Mouse (Mus musculus) frontal cortex, postnatal 14 days (tissue): ENCODE measurements at regions not wholly inside any gene's neighbourhood (a gene's known extent, or its start where the extent isn't known, plus 50 kb on each side); places are given as distances from the start of the nearest gene placed in this dataset.

Experiments
- DNase-seq, 2 experiments: peaks; one replicate each; pipeline ENCODE4 v3.0.0; 2022; ENCODE audit warnings: low spot score in 2 of 2

DNA sequence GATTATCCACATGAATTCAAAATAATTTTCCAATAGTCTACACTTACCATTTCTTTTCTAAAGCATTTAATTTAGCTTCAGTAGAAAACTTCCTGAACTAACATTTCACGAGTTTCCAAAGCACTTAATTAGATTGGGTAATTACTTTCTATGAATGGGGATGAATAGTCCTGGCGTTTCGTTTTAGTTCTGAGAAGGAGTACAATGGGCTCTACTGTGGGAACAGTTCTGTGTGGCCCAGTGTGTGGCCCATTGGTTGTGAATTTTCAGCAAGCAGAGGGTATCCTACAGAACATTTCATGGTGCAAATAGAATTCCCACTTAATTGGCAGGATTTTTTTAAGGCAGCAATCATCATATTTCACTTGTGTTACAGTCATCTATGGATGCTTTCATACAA lies 95.5 kb downstream of the 1700017N19Rik start:
- no peak for DNase-seq

- DNase-seq, result no peak
Measured at GRCm38 (mm10) chr10:100695944-100696343, 105.7 kb downstream of the 1700017N19Rik start.

- DNase-seq, result no peak
Measured at GRCm38 (mm10) chr10:100699206-100699605, 108.9 kb downstream of the 1700017N19Rik start.

DNA sequence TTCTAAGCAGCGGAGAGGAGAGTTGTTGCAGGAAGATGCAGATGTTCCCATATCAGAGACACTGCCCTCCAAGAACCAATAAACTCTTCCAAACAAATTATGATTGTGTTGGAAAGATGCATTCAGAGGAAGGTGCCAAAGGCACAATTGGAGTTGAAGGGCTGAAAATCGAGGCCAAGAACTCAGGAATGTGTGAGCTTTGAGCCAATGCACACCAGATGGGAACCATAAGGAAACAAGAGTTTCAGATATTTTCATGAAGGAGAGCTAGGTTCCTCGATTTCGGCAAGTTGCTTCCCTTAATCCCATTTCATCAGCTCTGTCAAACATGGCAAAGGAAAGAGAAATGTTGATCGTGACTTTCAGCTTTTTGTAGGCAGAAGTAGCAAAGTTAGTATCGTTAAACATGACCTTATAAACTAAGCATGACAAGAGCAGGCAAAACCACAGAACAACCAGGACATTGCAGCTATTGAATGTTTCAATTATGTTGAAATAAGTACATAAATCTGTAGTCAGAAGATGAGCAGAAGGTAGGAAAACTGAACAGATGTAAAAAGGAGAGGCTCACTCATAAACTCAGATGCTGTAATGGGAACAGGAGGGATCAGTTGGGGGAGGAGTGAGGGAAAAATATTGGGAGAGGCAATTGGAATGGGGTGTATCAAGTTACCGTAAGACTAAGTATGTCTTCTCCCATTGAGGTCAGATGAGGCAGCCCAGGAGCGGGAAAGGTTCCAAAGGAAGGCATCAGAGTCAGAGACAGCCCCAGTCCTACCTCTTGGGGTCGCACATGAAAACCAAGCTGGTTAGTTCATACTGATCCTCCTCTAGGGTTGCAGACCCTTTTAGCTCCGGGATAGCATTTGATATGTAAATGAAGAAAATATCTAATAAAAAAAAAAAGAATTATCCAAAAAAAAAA lies 110.3 kb downstream of the 1700017N19Rik start:
- DNase-seq, result no peak

DNA sequence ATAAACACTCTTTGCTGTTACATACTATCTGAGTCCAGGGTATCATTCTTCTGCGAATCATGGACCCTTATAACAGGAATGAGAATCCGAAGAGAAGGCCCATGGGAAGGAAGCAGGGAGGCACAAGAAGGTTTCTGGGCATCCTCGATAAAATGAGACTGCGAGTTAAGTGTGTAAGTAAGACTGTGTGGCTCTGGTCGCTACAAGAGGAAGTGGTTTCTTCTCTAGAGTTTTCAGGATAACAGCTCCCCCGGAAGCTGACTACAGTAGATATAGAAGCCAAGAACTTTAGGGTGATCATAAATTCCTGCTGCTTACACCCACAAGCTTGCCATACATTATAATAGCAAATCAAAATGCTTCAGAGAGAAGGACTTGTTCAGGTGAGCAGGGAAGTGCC lies 111.7 kb downstream of the 1700017N19Rik start:
- no peak for DNase-seq

DNA sequence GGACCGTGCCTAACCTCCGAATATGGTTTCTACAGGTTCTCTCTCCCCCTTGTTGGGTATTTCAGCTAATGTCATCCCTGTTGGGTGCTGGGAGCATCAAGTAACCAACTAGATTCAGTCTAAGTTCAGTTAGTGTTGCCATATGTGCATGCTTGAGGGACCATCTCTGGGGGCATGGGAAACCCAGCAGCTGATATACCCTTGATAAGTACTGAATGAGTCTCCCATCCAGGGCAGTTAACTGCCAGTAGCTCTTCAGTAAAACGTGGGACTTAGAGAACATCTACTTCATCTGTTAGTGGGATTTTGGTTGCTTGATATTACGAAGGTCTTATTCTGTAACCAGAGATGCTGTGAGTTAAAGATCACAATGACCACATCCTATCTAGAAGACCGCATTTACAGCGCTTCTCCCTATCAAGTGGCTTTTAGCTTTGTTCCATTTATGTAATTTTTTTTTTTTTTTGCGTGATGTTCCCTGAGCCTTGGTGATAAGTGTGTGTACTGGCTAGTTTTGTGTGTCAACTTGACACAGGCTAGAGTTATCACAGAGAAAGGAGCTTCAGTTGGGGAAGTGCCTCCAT lies 125.9 kb downstream of the 1700017N19Rik start:
- no peak for DNase-seq

GRCm38 (mm10) chr10:100718574-100718973 lies 128.3 kb downstream of the 1700017N19Rik start:
- no peak for DNase-seq

DNA sequence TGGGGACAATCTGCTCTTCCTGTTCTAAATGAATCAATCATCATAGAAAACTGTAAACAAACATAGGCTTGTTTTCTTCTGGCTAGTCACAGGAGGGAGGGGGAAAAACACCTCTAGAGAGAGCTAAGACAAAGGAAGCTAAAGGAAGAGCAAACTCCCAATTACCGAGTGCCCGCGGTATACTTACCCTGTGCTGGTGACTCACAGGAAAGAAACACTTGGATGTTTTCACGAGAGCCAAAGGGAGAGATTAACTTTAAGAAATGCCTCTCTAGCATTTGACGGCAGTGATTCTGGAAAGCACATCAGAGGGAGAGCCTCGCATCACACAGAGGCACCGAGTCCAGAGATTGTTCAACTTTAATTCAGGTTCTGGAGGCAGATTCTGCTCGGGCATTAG lies 151.0 kb downstream of the 1700017N19Rik start:
- DNase-seq, result no peak

DNA sequence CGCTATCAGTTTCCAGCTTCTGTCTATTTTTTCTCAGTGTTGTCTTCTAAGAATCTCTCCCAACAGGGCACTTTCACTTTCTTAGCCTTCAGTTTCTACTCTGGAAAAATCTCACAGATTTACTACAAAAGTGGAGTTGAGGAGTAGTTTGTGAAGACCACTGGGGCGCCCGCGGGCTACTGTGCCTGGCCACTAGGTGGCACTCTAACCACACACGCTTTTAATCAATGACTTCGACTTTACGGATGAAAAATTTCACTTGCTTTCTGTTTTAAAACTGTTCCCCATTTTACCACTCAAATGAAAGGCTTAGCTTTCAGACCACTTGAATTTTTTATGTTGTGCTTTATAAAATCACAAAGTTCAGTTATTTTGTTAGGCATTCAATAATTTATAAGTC lies 151.8 kb downstream of the 1700017N19Rik start:
- peak; percentile 38 to 81 for DNase-seq

GRCm38 (mm10) chr10:100746151-100746550 lies 155.9 kb downstream of the 1700017N19Rik start:
- DNase-seq, result no peak

DNA sequence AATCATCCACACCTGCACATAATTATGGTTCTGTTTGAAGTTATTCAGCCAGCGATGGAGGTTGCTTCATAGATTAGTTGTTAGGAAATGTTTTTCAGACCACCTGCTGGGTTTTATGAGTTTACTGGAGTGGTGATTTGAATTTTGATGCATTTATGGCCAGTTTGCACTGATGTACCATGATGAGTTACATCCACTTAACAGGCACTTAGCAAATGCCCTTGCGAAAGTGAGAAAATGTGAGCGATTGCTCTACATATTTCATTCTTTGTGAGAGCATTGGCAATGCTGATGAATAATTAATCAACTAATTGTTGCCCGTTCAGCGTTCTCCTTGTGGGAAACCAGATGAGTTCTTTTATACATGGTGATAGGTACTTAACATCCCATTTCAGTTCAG lies 164.7 kb downstream of the 1700017N19Rik start:
- no peak for DNase-seq

GRCm38 (mm10) chr10:100774252-100774651 lies 184.0 kb downstream of the 1700017N19Rik start:
- DNase-seq, result no peak

DNA sequence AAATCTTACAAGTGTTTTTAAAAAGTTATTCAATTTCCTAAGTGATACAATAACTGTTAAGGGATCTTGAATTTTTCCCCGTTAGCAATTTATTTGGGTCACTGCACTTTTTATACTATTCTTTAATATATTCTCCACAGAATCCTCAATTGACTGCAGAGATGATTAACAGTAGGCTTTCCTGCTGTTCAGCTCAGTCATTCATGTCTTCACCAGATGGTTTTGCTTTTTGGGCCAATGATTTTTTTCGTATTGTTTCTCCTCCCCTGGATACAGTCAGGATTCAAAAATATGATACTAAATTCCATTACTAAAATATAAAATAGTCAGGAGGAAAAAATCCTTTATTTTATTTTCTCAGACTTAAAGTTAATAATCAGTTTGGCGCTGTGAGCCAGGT lies 201.9 kb downstream of the 1700017N19Rik start:
- DNase-seq, result no peak

DNA sequence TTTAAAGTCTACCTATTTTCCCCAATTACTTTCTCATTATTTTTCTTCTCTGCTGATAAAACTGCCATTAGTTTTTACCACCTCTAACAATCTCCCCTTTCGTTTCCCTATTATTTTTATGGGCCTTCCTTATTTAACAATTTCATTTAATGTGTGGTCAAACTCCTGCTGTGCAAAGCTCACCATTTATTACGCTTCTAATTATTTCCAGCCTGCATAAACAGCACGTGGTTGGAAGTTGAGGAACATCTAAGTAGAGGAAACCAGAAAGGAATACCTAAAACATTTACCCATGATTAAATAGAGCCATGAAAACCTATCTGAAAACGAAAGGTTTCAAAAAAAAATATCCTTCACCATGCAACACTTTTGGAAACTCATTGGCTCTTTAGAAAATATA lies 202.3 kb downstream of the 1700017N19Rik start:
- DNase-seq, result no peak

GRCm38 (mm10) chr10:100795215-100795972 lies 205.1 kb downstream of the 1700017N19Rik start:
- no peak for DNase-seq

DNA sequence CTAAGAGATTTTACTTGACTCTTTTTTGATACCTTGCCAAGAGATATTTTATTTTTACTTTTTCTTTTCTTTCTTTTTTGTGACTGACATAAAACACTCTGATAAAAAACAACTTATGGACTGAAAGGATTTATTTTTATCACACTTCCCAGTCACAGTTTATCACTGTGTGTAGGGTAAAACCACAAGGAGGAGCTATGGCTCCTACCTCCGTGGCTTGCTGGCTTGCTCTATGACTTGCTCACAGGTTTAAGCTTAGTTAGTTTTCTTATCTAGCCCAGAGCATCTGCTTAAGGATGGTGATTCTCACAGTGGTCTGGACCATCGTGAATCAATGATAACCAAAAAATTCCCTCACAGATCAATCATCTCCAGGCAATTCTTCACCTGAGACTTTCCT lies 221.4 kb downstream of the 1700017N19Rik start:
- no peak for DNase-seq

GRCm38 (mm10) chr10:100834794-100835193 lies 244.5 kb downstream of the 1700017N19Rik start:
- no peak for DNase-seq

- DNase-seq, result no peak
Measured at GRCm38 (mm10) chr10:100853213-100853612, 262.9 kb downstream of the 1700017N19Rik start.

- no peak for DNase-seq
Measured at GRCm38 (mm10) chr10:100856509-100856908, 266.2 kb downstream of the 1700017N19Rik start.

- DNase-seq, result peak in 1 of 2 experiments; percentile 10
Measured at GRCm38 (mm10) chr10:100865501-100866181, 275.4 kb downstream of the 1700017N19Rik start.

DNA sequence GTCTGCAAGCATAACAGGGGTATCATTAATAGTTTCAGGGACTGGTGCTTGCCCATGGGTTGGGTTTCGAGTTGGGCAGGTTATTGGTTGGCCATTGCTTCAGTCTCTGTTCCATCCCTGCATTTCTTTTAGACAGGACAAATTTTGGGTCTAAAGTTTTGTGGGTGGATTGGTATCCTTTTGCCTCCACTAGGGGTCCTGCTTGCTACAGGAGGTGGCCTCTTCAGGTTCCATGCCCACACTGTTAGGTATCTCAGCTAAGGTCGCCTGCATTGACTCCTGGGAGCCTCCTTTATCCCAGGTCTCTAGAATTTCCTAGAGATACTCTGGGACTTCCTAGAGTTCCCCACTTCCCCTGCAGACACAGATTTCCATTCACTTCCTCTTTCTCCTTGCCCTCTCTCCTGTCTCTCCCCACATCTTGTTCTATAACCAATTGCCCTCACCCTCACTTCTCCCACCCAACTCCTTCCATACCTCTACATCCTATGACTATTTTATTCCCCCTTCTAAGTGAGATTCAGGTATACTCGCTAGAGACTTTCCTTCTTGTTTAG lies 278.2 kb downstream of the 1700017N19Rik start:
- no peak for DNase-seq
